Mouse (Mus musculus) stomach, postnatal 0 days (tissue): ENCODE results near the gene Zranb1. TPM values are rescaled to one million over a fixed set of nuclear protein-coding genes. Genes with fewer than 3 reads are reported as not detected.
A peak's percentile ranks its signal among the peaks of the same experiment; 100 is the strongest.

Source experiments
- ATAC-seq: fragments of 200-750 bp; cut with Nextera tagmentation; 2 replicates; pipeline ENCODE4 v1.8.0; 2017; ENCODE audit not compliant: low FRiP score, low TSS enrichment
- DNase-seq: peaks from one replicate; pipeline ENCODE4 v3.0.0-alpha.2; 2016; ENCODE audit warnings: low spot score
- H3K27ac ChIP-seq: fragments of 300-500 bp; sonication (generic); replicated peaks from 2 replicates; pipeline ENCODE4 v1.5.1; 2014; ENCODE audit warnings: mild to moderate bottlenecking, control low read depth
- H3K27me3 ChIP-seq: fragments of 300-500 bp; sonication (generic); 2 replicates; pipeline ENCODE4 v1.6.1; 2014; ENCODE audit warnings: low read length; ENCODE audit not compliant: control insufficient read depth, insufficient read depth
- H3K36me3 ChIP-seq: fragments of 300-500 bp; sonication (generic); 2 replicates; pipeline ENCODE4 v1.6.1; 2014; ENCODE audit warnings: low read length, mixed read lengths; ENCODE audit not compliant: control insufficient read depth, insufficient read depth
- H3K4me1 ChIP-seq: fragments of 300-500 bp; sonication (generic); replicated peaks from 2 replicates; pipeline ENCODE4 v1.6.1; 2014; ENCODE audit warnings: antibody characterized with exemption; ENCODE audit not compliant: control insufficient read depth, insufficient read depth
- H3K4me2 ChIP-seq: fragments of 300-500 bp; sonication (generic); replicated peaks from 2 replicates; pipeline ENCODE4 v1.6.1; 2014; ENCODE audit warnings: low read depth, mild to moderate bottlenecking, control low read depth, moderate library complexity
- H3K4me3 ChIP-seq: fragments of 300-500 bp; sonication (generic); 2 replicates; pipeline ENCODE4 v1.5.1; 2014; ENCODE audit warnings: low read depth, low read length, control low read depth
- H3K9ac ChIP-seq: fragments of 300-500 bp; sonication (generic); 2 replicates; pipeline ENCODE4 v1.6.1; 2014; ENCODE audit warnings: mild to moderate bottlenecking, low read length, control low read depth, mixed read lengths
- H3K9me3 ChIP-seq: fragments of 300-500 bp; sonication (generic); 2 replicates; pipeline ENCODE4 v1.6.1; 2016; ENCODE audit warnings: low read length; ENCODE audit not compliant: control insufficient read depth
- CTCF ChIP-seq: IDR thresholded peaks from 2 replicates; pipeline ENCODE4 v1.5.1; 2016; ENCODE audit warnings: antibody characterized with exemption, low read depth, mild to moderate bottlenecking, moderate library complexity
- EP300 ChIP-seq: optimal IDR thresholded peaks from 2 replicates; pipeline ENCODE3; 2016; ENCODE audit warnings: antibody characterized with exemption
- polyA plus RNA-seq: library from polyadenylated mRNA; unstranded; fragments of >200 nt; fragmentation: Nextera tagmentation; extraction: Ambion mirVana; gene quantifications from 2 replicates; pipeline ENCODE4 v1.2.1, GENCODE M21; 2015

Gene Zranb1
- polyA plus RNA-seq, 1 experiment from 2014 or later, result 16.9 TPM

DNA sequence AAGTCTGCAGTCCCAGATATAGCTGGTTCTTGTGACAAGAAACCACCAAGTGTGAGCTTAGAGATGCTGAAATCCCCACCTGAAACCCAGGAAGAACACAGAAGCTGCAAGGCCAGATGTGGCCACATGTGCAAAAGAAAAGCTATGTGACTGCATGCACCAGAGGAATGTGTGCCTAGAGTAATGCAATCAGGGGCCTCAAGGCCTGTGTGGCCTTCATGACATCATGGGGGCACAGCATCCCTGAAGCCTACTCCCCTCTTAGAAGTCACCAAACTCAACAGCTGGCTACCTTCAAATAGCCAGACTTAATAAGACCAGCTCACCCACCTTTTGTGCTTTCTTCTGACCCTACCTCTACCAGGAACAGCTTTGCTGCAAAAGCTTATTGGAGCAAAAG lies 105.0 kb downstream of the Zranb1 start:
- Histone ChIP-seq H3K9me3 (no peaks in the 10 kb centered on the region), H3K4me1 (peaks cover 20% of the 10 kb centered on the region), H3K4me3 (no peak overlapping the region), H3K9ac (no peak overlapping the region), H3K27me3 (no peaks in the 10 kb centered on the region), H3K4me2 (no peak overlapping the region), H3K36me3 (no peaks in the 10 kb centered on the region), H3K27ac (peak overlapping the region; percentile 31)
- DNase-seq, result no peak
- TF ChIP-seq EP300, result no peak
- no peak for TF ChIP-seq CTCF
- no peak for ATAC-seq

Other genes starting within 250 kb of the Zranb1 start
- gene Fam53b, start 117.3 kb upstream of the Zranb1 start, polyA plus RNA-seq, result 8.4 and 8.5 TPM in 2 replicates
- 39.0 and 39.9 TPM in 2 replicates for gene Eef1akmt2, start 78.5 kb upstream of the Zranb1 start, polyA plus RNA-seq
- gene Abraxas2, start 71.9 kb upstream of the Zranb1 start, polyA plus RNA-seq, result 18.7 and 20.2 TPM in 2 replicates
- 60.8 and 67.1 TPM in 2 replicates for gene Fgfr2, start 192.2 kb downstream of the Zranb1 start, polyA plus RNA-seq
- gene Ctbp2, start 193.2 kb downstream of the Zranb1 start, polyA plus RNA-seq, result 48.6 and 55.6 TPM in 2 replicates